Mouse (Mus musculus) C2C12 (cell line): ENCODE results near the gene Lhpp.

ENCODE experiments used
- CEBPB ChIP-seq: IDR thresholded peaks from one replicate; pipeline ENCODE4 v1.6.1; 2011; ENCODE audit warnings: low read depth, mild to moderate bottlenecking, control low read depth, moderate library complexity
- CTCF ChIP-seq: IDR thresholded peaks from one replicate; pipeline ENCODE4 v1.5.1; 2011; ENCODE audit not compliant: control insufficient read depth, insufficient read depth, insufficient read length
- MAX ChIP-seq: IDR thresholded peaks from one replicate; pipeline ENCODE4 v1.6.1; 2011; ENCODE audit warnings: mild to moderate bottlenecking, control low read depth
- MYOD1 ChIP-seq: IDR thresholded peaks from one replicate; pipeline ENCODE4 v1.6.1; 2011; ENCODE audit warnings: low read depth; ENCODE audit not compliant: control insufficient read depth, insufficient read length
- MYOG ChIP-seq: IDR thresholded peaks from one replicate; pipeline ENCODE4 v1.6.1; 2011; ENCODE audit not compliant: control insufficient read depth, insufficient read length; ENCODE audit errors: extremely low read depth
- USF1 ChIP-seq: IDR thresholded peaks from one replicate; pipeline ENCODE4 v1.6.1; 2011; ENCODE audit warnings: low read depth, mild to moderate bottlenecking, control low read depth, moderate library complexity

- TF ChIP-seq CTCF (no peak), MAX (no peak), USF1 (no peak), CEBPB (no peak), MYOD1 (no peak), MYOG (no peak)
Measured at GRCm38 (mm10) chr7:132664815-132665214, 54.4 kb downstream of the Lhpp start.
